Mouse (Mus musculus) sigmoid colon, adult 10 weeks (tissue): Measurements from ENCODE around the gene Thg1l. TPM values are rescaled to one million over a fixed set of nuclear protein-coding genes. Genes with fewer than 3 reads are reported as not detected.

Experiments
- polyA plus RNA-seq: library from polyadenylated mRNA; stranded (reverse); fragments of 350-450 nt; fragmentation: Illumina TruSeq; extraction: RNeasy Lipid Tissue Mini Kit (QIAGEN cat#74804); gene quantifications from one replicate; pipeline ENCODE4 v1.2.3, GENCODE M21; 2014; ENCODE audit warnings: low read depth, low replicate concordance

Gene Thg1l
- polyA plus RNA-seq, result 6.7 TPM

DNA sequence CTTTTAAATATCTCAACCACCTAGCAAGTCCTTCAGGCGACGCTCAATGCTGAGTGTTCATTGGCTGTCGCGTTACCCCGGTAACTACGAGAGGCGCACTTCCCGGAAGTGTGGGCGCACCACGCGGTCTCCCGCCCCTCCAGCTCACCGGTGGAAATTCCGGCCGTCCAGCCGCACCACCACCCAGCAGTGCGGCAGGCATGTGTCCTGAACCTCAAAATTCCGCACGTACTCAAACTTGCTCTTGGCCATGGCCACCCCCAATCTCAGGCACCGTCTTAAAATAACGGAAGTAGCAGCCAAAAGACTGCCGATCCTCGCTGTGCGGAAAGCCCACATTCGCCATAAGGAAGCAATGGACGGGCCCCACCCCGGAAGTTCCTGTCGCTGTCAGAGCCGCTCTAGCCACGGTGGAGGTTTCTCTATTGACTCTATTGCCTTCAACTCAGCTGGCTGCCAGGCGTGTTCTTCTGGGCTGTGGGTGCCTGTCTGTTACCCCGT lies at the start of gene Thg1l:
Thg1l (minus strand) TSS at position 368 of the 501 bp plus-strand sequence.

DNA sequence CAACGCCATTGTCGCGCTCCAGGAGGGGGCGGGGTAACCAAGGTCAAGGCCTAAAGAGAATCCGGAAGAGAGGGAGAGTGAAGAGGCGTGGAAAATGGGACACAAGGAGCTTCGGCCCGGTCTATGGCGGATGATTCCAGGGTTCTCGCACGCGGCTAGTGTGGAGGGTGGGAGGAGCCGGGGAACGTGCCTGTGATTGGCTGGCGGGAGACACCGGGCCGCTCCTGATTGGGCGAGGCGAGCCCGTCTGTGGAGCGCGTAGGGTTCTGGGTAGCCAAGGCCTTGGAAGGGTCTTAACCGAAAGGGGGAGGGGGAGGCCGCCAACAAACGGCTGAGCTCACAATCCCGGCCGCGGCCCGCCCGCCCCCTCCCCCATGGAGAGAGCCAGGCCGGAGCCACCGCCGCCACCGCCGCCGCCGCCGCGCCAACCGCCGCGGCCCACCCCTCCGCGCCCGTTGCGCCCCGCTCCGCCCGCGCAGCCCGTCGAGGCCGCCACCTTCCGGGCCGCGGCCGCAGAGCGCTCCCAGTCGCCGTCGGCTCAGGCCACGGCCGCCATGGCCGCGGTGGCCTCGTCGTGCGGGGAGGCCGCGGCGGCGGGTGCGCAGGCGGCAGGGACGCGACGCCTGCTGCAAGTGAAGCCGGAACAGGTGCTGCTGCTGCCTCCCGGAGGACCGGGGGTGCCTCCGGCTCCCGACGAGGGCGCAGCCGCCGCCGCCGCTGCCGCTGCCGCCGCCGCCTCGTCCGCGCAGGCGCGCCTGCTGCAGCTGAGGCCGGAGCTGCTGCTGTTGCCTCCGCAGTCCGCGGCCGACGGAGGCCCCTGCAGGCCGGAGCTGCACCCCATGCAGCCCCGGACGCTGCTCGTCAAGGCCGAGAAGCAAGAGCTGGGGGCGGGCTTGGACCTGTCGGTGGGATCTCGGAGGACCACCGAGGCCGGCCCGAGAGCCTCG lies 24.9 kb upstream of the Thg1l start, which contains the start of gene Sox30:
Sox30 (plus strand) TSS at position 365 of the 947 bp plus-strand sequence.

DNA sequence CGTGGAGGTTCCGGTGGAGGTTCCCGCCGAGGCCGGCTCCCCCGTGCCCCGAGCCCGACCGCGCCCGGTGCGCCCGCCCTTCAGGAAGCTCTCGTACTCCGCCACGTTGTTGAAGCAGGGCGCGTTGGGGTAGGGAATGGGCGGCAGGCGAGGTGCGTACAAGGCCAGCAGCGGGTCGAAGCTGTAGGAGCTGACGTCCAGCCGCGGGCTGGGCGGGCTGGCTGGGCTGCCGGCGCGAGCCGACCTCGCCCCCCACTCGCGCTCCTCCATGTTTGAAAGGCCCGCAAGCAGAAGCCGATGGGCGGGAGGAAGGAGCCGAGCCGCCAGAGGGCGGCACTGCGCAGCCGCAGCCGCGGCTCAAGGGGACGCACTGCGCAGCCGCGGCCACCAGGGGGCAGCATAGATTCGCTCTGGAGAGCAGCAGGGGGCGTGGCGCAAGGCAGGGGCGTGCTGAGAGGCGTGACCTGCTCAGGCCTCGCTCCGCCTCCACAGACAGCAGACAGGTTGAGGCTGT lies 10.6 kb downstream of the Thg1l start, which contains the start of gene Lsm11:
Lsm11 (minus strand) TSS at position 293 of the 514 bp plus-strand sequence.

Other genes starting within 250 kb of the Thg1l start
- 221 TPM for gene Clint1, start 103.4 kb downstream of the Thg1l start, polyA plus RNA-seq
- 4.4 TPM for gene Lsm11, start 10.6 kb downstream of the Thg1l start, polyA plus RNA-seq
- not detected for gene Sox30, start 24.8 kb upstream of the Thg1l start, polyA plus RNA-seq
- 2.2 TPM for gene Gm12166, start 96.8 kb upstream of the Thg1l start, polyA plus RNA-seq
- gene Adam19, start 100.5 kb upstream of the Thg1l start, polyA plus RNA-seq, result 13.5 TPM
- gene Nipal4, start 211.0 kb upstream of the Thg1l start, polyA plus RNA-seq, result 1.5 TPM